Mouse (Mus musculus) bone marrow, adult 2 months (tissue): ENCODE data around the gene Gimap8.

Source experiments
- CTCF ChIP-seq: fragments of 200-500 bp; IDR thresholded peaks from 2 replicates; pipeline ENCODE4 v1.5.1; 2011; ENCODE audit warnings: low read length, control low read depth; ENCODE audit not compliant: control insufficient read depth, insufficient read depth
- POLR2A ChIP-seq: fragments of 200-500 bp; IDR thresholded peaks from 2 replicates; pipeline ENCODE4 v1.6.1; 2011; ENCODE audit warnings: low read depth, mild to moderate bottlenecking, control low read depth, low read length, borderline replicate concordance; ENCODE audit not compliant: control insufficient read depth

GRCm38 (mm10) chr6:48648779-48649178 is 1.7 kb downstream of the Gimap8 start:
- TF ChIP-seq CTCF: no peak
- TF ChIP-seq POLR2A: no peak
